Mouse (Mus musculus) liver, embryonic 16.5 days (tissue): ENCODE results near the gene Mfrp. TPM values are rescaled to one million over a fixed set of nuclear protein-coding genes. Genes with fewer than 3 reads are reported as not detected.

Experiments
- ATAC-seq: fragments of 200-750 bp; cut with Nextera tagmentation; 2 replicates; pipeline ENCODE4 v1.8.0; 2017; ENCODE audit warnings: low read depth, mild to moderate bottlenecking, moderate number of reproducible peaks, moderate library complexity
- H3K27ac ChIP-seq: fragments of 300-500 bp; sonication (generic); 2 replicates; pipeline ENCODE4 v1.5.1; 2014; ENCODE audit warnings: mild to moderate bottlenecking, low read length
- H3K27me3 ChIP-seq: fragments of 300-500 bp; sonication (generic); 2 replicates; pipeline ENCODE4 v1.6.1; 2014; ENCODE audit warnings: low read depth, low read length, mixed read lengths; ENCODE audit not compliant: control insufficient read depth, insufficient read depth
- H3K36me3 ChIP-seq: fragments of 300-500 bp; sonication (generic); 2 replicates; pipeline ENCODE4 v1.6.1; 2014; ENCODE audit warnings: mild to moderate bottlenecking; ENCODE audit not compliant: control insufficient read depth, insufficient read depth
- H3K4me1 ChIP-seq: fragments of 300-500 bp; sonication (generic); 2 replicates; pipeline ENCODE4 v1.6.1; 2014; ENCODE audit warnings: low read depth, low read length, mixed read lengths; ENCODE audit not compliant: control insufficient read depth
- H3K4me2 ChIP-seq: fragments of 300-500 bp; sonication (generic); 2 replicates; pipeline ENCODE4 v1.6.1; 2014; ENCODE audit warnings: low read depth, low read length, mixed read lengths
- H3K4me3 ChIP-seq: fragments of 300-500 bp; sonication (generic); 2 replicates; pipeline ENCODE4 v1.5.1; 2014; ENCODE audit warnings: low read depth, mild to moderate bottlenecking, low read length
- H3K9ac ChIP-seq: fragments of 300-500 bp; sonication (generic); 2 replicates; pipeline ENCODE4 v1.6.1; 2014; ENCODE audit warnings: low read depth, low read length
- H3K9me3 ChIP-seq: fragments of 300-500 bp; sonication (generic); replicated peaks from 2 replicates; pipeline ENCODE4 v1.6.1; 2016; ENCODE audit warnings: low read length; ENCODE audit not compliant: control insufficient read depth
- WGBS: fragments of 180-500 bp; shearing (Covaris S2); extraction: QIAGEN DNeasy Blood & Tissue Kit; methylation state at CpG from one replicate; pipeline ENCODE4 v1.1.7; 2014; ENCODE audit not compliant: insufficient replicate concordance; 5-methylcytosine and 5-hydroxymethylcytosine counted together
- polyA plus RNA-seq: library from polyadenylated mRNA; unstranded; fragments of >200 nt; fragmentation: Nextera tagmentation; extraction: Ambion mirVana; gene quantifications from 2 replicates; pipeline ENCODE4 v1.2.1, GENCODE M21; 2015

The Mfrp gene
- polyA plus RNA-seq, 1 experiment from 2014 or later = not detected

GRCm38 (mm10) chr9:44070113-44070843, 31.3 kb upstream of the Mfrp start:
- H3K9me3 ChIP-seq = no peaks in the 10 kb centered on the region
- peaks cover 8% of the 10 kb centered on the region for H3K4me1 ChIP-seq
- no peak for ATAC-seq
- no peak overlapping the region for H3K4me3 ChIP-seq
- WGBS = 60% methylated on average over 14 of the region's 14 CpGs
- no peak overlapping the region for H3K4me2 ChIP-seq
- H3K27ac ChIP-seq = no peak overlapping the region
- H3K9ac ChIP-seq = no peak overlapping the region
- H3K27me3 ChIP-seq = no peaks in the 10 kb centered on the region; the same call in 1 of the 2 replicates
- no peaks in the 10 kb centered on the region for H3K36me3 ChIP-seq

DNA sequence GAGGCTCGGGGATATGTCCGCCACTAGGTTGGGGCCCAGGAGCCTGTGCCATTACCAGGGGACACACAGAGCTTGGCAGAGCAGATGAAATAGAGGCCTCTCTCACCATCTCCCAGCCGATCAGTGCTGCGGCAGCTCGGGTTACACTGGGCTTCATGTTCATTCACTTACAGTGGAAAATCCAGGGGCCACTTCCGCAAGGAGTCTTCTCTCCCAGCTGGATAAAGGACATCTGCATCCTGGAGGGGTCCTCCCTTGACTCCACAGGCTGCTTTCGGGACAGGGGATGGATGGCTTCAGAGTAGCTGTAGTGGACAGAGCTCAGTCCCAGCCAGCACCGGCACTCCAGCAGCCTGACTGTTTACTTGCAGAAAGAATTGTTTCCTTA, 30.7 kb upstream of the Mfrp start:
- H3K27ac ChIP-seq = no peak overlapping the region
- 57% methylated on average over 8 of the region's 8 CpGs for WGBS
- H3K4me3 ChIP-seq = no peak overlapping the region
- H3K9ac ChIP-seq = no peak overlapping the region
- peaks cover 8% of the 10 kb centered on the region for H3K4me1 ChIP-seq
- no peaks in the 10 kb centered on the region; the same call in 1 of the 2 replicates for H3K27me3 ChIP-seq
- H3K9me3 ChIP-seq = no peaks in the 10 kb centered on the region
- no peak overlapping the region for H3K4me2 ChIP-seq
- no peaks in the 10 kb centered on the region for H3K36me3 ChIP-seq
- no peak for ATAC-seq

GRCm38 (mm10) chr9:44071914-44072598, 29.5 kb upstream of the Mfrp start:
- peaks cover 6% of the 10 kb centered on the region for H3K4me1 ChIP-seq
- H3K27me3 ChIP-seq = no peaks in the 10 kb centered on the region; the same call in 1 of the 2 replicates
- H3K9me3 ChIP-seq = no peaks in the 10 kb centered on the region
- H3K36me3 ChIP-seq = no peaks in the 10 kb centered on the region
- H3K9ac ChIP-seq = no peak overlapping the region
- WGBS = 42% methylated on average over 11 of the region's 11 CpGs
- no peak overlapping the region for H3K4me3 ChIP-seq
- no peak for ATAC-seq
- H3K4me2 ChIP-seq = no peak overlapping the region
- H3K27ac ChIP-seq = no peak overlapping the region

- H3K27me3 ChIP-seq = no peaks in the 10 kb centered on the region; the same call in 1 of the 2 replicates
- WGBS = 40% methylated on average over 4 of the region's 4 CpGs
- H3K9ac ChIP-seq = no peak overlapping the region
- H3K4me1 ChIP-seq = peaks cover 1% of the 10 kb centered on the region
- no peaks in the 10 kb centered on the region for H3K36me3 ChIP-seq
- no peaks in the 10 kb centered on the region for H3K9me3 ChIP-seq
- no peak overlapping the region for H3K4me2 ChIP-seq
- no peak for ATAC-seq
- H3K27ac ChIP-seq = no peak overlapping the region
- no peak overlapping the region for H3K4me3 ChIP-seq
Measured at GRCm38 (mm10) chr9:44072599-44072915, 29.0 kb upstream of the Mfrp start.

- no peak overlapping the region for H3K27ac ChIP-seq
- H3K27me3 ChIP-seq = no peaks in the 10 kb centered on the region; the same call in 1 of the 2 replicates
Measured at GRCm38 (mm10) chr9:44073115-44073514, 28.4 kb upstream of the Mfrp start.

DNA sequence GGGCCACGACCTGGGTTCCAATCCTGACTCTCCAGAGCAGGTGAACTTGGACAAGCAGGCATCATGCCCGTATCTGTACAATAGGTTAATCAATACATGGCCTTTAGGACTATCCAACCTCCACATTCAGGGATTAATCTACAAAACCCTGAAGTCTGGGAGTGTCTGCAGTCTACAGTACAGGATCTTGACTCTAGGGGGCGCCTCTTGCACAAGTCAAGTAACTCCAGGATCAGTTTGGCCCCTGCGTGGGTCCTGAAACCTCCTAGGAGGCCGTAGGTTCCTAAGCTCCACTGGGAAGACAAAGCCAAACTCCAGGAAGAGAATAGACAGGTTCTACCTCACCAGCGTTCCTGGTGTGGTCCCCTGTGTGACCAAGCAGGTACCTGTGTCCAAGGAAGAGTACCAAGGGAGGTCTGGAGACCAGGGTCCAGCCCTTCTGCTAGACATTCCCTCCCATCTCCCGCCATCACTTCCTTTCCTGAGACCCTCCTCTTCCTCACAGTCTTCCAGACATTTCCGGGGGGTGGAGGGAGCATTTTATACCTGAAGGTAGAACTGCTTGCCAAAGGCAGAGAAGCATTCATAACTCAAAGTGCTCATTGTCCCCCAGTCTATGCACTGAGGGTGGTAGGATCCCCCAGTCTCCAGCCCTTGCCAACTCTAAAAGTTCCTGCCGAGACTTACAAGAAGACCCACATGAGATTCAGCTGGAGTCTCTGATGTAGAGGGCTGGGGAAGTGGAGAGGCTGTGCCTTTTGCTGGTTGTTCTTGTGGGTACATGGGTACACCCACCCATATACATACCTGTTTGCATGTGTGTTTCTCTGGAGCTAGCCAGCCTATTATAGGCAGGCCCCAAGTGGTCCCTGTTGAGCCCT, 26.9 kb upstream of the Mfrp start:
- 40% methylated on average over 9 of the region's 9 CpGs for WGBS
- Histone ChIP-seq H3K4me2 (no peak overlapping the region), H3K4me1 (no peaks in the 10 kb centered on the region; the same call in 1 of the 2 replicates), H3K4me3 (no peak overlapping the region), H3K27me3 (no peaks in the 10 kb centered on the region; the same call in 1 of the 2 replicates), H3K27ac (no peak overlapping the region), H3K36me3 (no peaks in the 10 kb centered on the region), H3K9ac (no peak overlapping the region), H3K9me3 (no peaks in the 10 kb centered on the region)
- no peak for ATAC-seq

More at GRCm38 (mm10) chr9:44073115-44073514, 28.4 kb upstream of the Mfrp start:
- Histone ChIP-seq H3K4me3 (no peak overlapping the region), H3K9me3 (no peaks in the 10 kb centered on the region), H3K36me3 (no peaks in the 10 kb centered on the region), H3K9ac (no peak overlapping the region), H3K4me2 (no peak overlapping the region), H3K4me1 (no peaks in the 10 kb centered on the region)
- 49% methylated on average over 5 of the region's 5 CpGs for WGBS
- ATAC-seq = no peak

- no peak overlapping the region for H3K4me2 ChIP-seq
- no peaks in the 10 kb centered on the region; the same call in 1 of the 2 replicates for H3K4me1 ChIP-seq
- no peak for ATAC-seq
- no peaks in the 10 kb centered on the region; the same call in 1 of the 2 replicates for H3K27me3 ChIP-seq
- H3K9me3 ChIP-seq = no peaks in the 10 kb centered on the region
- WGBS = 67% methylated on average over 24 of the region's 24 CpGs
- H3K36me3 ChIP-seq = no peaks in the 10 kb centered on the region
- no peak overlapping the region for H3K4me3 ChIP-seq
- no peak overlapping the region for H3K9ac ChIP-seq
- no peak overlapping the region for H3K27ac ChIP-seq
Measured at GRCm38 (mm10) chr9:44075276-44075995, 26.1 kb upstream of the Mfrp start.

DNA sequence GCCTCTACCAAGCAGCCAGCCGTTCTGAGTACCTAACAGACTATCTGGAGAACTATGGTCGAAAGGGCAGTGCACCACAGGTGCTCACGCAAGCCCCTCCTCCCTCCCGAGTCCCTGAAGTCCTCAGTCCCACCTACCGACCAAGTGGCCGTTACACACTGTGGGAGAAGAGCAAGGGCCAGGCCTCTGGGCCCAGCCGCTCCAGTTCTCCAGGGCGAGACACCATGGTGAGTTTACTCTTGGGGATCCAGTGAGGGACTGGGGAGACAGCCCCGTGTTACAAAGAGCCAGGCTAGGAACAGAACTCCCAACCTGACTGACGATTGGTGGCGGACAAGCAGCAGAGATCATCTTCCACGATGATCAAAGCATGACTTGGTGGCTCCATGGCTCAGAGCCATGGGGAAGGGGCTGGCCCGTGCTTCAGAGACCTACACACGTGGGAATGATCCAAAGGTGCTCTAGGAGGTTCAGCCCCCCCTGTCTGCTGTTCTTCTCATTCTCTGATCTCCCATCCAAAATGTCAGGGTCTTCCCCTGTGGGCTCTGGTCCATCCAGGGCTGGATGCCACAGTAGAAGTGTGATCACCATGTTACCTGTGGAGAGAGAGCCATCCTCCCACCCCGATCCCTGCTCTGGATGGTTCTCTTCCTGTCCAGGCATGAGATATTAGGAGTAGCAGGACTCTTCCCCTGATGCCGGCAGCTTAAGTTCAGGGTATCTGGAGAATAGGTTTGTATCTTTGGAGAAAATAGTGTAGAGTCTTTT, 25.3 kb upstream of the Mfrp start:
- H3K4me2 ChIP-seq = no peak overlapping the region
- no peak overlapping the region for H3K4me3 ChIP-seq
- no peak overlapping the region for H3K27ac ChIP-seq
- H3K4me1 ChIP-seq = no peaks in the 10 kb centered on the region; the same call in 1 of the 2 replicates
- no peaks in the 10 kb centered on the region for H3K36me3 ChIP-seq
- 59% methylated on average over 16 of the region's 16 CpGs for WGBS
- H3K27me3 ChIP-seq = no peaks in the 10 kb centered on the region
- H3K9me3 ChIP-seq = no peaks in the 10 kb centered on the region
- no peak overlapping the region for H3K9ac ChIP-seq
- no peak for ATAC-seq
